Mouse (Mus musculus) cerebellum, adult (tissue): ENCODE measurements around the gene Grin3b.
"Not testable (repeated sequence)": the region's sequence is repeated elsewhere in the genome, so short reads cannot be mapped to it uniquely, and the experiment has no call there.

Experiments
- ATAC-seq: cut with Nextera tagmentation; 2 replicates; pipeline ENCODE4 v1.9.2; 2017; ENCODE audit warnings: mild to moderate bottlenecking, moderate library complexity, mixed read lengths; ENCODE audit not compliant: insufficient number of reproducible peaks, low FRiP score, low TSS enrichment

The Grin3b gene

DNA sequence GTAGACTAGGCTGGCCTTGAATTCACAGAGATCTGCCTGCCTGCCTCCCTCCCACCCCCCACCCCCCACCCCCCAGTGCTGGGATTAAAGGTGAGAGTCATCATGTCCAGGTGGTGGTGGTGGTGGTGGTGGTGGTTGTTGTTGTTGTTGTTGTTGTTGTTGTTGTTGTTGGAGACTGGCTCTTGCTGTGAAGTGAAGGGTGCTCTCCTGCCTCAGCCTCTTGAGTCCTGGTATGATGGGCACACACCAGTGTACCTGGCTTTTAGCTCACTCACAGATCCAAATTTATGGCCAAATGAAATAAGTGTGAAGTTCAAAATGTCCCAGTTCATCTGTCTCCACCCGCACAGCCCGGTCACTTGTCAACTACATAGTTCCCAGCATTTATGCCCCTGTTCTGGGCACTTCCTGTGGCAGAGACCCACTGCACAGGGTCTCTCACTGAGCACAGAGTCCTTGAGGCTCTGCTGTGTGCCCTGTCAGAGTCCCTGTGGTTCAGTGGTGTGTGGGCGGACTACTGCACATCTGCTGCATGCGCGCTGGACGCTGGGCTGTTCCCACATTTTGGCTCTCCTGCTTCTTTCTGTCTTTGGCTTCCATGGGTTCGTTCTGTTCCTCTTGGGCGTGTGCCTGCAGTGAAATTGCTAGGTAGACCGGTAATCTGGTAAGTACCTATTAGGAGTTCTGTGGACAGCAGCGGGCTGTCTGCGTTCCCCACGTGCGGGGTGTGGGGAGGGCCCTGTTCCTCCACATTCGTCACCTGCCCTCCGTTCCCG lies 35.5 kb upstream of the Grin3b start:
- ATAC-seq = no peak

DNA sequence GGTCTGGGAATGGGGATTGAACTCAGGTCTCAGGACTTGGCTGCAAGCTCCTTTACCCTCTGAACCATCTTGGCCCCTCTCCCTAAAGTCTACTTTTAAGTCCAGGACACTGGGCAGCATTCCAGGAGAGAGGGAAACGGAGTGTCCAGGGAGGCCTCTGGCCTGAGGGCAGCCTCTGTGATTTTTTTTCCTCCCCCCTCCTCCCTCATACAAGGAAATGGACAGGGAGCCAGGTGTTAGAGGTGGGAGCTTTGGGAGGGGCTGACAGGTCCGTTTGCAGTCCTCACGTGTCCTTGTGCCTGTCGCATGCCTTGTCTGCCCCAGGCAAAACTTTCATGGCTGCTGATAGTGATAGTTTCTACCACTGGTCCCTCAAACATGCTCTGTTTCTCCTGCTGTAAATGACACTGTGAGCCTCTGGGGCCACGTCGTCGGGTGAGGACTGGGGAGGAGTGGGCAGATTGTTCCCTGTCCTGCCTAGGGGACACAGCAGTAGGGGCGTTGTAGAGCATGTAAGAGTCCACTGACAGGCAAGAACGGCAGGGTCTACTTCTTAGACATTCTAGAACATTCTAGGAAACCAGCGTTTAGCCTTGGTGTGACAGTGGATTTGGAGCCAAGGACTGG lies 34.1 kb upstream of the Grin3b start:
- no peak for ATAC-seq

DNA sequence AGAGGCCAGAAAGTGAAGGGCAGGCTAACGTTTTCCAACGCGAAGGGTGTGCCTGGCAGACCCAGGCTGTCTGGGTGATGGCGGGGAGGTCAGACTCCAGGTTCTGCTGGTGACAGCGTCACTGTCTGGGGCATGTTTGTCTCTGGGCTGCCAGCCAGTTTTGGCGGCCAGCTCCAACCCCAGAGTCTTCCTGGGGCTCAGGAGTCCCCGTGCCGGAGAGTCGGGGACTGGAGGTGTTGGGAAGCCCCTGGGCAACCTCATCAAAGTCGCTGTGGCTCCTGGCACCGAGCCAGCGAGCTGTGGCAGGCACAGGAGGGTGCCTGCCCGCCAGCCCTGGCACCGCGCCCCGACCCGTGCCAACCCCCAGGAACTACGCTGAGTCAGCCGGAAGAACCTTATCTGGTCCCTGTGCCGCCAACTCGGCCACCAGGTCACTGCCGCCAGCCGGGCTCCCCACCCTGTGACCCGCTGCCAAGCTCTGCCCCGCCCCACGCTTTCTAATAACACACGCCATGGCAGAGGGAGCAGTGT lies 33.5 kb upstream of the Grin3b start:
- peak; percentile 29; the same call in 1 of the 2 replicates for ATAC-seq

DNA sequence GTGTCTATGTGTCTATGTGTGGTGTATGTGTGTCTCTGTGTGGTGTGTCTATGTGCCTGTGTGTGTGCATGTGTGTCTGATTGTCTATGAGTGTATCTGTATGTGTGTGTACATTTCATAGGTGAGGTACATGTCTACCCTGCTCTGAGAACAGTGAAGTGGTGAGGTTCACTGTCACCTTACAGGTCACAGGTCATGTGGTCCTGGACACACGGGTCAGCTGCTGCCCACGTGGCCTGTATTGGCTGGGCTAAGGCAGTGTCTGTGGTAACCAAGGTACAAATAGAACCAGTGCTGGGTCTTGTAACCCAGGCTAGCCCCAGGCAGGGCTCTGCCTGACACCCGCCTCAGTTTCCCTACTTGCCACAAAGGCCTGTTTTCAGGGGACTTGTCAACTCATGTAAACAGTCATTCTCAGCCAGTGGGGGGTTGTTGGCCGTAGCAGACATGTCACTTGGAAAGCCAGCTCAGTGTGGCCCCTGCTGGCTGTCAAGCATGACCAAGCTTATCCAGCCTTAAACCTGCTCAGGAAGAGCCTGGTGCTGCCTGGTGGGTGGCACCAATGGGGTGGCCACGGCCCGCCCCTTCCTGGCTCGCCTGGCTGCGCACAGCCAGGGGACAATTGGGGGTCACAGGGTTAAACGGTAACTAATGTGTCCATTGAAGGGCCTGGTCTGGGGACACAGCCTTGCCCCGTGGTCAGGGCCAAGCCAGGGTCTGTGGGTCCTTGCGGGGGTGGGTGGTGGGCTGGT lies 32.6 kb upstream of the Grin3b start:
- no peak for ATAC-seq

DNA sequence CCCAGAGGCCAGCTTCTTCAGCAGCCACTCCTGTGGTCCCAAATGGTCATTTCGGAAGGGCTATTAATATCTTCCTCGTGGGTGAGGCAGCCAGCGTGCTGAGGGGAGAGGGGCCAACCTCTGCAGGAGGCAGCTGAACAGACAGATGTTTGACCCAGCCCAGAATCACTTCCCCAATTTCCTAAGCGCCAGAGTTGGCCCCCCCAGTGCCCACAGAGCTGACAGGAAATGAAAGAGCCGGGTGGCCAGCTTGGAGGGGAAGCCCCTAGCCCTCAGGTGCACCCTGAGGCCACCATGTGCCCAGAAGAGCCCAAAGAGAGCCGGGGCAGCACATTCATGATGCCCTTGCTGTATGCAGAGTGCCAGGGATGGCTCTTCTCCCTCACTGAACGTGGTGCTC lies 29.8 kb upstream of the Grin3b start:
- ATAC-seq = no peak

DNA sequence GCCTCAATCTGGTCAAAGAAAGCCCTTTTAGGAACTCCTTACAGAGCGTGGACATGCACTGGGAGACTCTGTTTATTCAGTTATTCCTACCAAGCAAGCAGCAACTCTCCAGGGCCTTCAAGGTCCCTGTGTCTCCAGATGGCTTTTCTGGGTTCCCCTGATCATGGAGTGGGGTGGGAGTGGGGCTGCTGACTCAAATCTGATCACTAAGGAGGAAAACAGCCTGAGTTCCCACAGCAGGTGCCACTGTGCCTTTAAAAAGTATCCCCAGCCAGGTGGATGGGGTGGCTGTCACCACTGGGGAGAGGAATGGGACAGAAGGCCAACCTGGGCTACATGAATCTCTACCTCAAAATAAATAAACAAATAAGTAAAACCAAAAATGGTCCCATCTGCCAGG lies 27.5 kb upstream of the Grin3b start:
- ATAC-seq = no peak

DNA sequence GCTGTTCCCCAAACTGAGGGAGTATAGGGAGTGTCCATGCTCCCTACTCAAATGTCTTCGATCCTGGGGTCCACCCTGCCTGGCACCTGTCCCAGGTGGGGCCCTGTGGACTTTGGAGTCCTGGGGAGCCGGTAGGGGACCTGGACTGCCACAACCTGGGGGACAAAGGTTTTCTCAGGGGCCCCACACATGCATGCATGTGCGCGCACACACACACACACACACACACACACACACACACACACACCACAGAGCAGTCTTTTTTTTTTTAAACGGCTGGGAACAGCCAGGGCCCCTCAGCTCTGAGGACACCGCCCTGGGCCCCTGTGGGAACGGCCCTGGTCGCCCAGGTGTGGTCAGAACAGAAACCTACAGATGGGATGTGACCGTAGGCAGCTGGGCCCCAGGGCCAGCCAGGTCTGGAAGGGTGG lies 27.0 kb upstream of the Grin3b start:
- ATAC-seq = no peak

DNA sequence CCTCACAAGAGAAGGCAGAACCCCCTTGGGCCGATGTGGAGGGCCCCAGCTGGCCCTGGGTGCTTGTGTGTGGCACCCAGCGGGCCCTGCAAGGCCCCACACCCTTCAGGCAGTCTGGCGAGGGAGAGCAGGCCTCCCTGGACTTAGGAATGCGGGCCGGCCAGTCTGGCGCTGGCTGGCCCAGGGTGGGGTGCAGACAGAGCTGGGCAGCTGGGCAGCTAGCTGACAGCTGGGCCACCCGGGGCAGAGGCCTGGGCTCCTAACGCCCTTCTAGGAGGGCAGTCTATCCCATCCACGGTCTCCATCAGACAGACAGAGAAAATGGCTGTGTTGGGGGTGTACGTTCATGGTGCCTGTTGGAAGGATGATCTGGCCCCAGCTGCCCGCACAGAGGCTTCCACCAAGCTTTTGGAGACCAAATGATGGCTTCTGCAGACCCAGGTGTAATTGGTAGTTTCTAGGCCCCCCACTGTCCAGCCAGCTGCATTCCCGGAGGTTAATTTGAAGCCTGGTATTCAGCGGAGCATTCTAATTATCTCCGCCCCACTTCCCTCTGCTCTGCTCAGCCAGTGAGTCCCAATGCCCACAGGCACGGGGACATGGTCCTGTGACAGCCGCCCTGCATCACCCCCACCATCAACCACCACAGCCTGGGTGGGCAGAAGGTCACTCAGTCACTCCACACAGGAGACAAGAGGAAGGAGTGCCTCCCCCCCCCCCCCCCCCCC lies 24.8 kb upstream of the Grin3b start:
- ATAC-seq = no peak

DNA sequence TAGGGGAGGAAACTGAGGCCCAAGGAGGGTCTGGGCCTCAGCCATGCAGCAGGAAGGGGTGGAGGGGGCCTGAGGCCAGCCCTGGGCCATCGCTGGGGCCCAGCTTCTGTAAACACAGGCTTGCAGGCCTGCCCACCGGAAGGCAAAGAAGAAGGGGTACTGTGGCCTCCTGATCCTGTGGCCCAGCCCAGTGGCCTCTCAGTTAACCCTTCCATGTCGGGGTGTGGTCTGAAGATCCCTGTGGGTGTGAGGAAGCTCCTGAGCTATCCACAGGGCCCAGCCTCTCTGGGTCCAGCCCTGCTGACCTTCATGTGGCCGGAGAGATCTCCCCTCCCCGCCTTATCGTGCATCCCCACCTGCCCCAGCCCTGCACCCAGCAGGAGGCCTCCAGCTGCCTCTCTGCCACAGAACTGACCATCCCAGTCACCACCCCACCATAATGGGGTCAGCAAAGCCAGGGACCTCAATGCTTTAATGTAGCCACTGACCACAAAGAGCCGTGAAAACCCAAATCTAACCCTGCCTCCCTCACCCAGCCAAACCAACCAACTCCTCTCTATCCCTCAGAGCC lies 23.7 kb upstream of the Grin3b start:
- no peak for ATAC-seq

DNA sequence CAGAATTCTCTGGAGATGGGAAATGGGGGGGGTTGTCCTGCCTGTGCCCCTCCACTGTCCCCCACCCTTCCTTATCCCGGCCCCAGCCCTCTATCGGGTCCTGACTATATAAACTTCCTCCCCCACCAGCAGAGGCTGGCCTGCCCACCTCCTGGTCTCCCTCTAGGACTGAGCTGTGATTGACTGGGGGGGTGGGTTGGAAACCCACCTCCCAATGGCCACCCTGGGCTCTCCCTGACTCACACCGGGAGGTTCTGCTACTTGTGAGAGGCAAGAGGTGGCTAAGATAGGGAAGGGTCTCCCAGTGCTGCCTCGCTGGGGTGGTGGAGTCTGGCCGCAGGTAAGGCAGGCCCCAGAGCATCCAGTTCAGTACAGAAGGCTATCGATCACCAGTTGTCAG lies 23.0 kb upstream of the Grin3b start:
- no peak for ATAC-seq

DNA sequence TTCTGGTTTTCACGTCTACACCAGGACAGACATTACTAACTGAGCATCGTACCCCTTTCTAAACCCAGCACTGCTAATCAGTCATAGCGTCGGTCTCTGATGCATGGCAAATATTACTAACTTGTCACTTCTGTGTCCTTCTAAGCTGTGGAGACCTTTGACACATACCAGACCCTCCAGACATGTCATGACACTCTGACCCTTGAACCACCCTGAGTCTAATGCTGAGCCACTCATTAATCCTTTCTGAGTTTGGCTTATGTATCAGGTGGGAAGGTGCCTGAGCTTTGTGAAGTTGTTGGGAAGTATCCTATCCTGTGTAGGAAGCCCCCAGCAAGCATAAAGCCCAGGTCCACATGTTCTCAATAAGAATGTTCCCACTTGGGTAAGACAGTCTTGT lies 20.6 kb upstream of the Grin3b start:
- ATAC-seq = no peak

DNA sequence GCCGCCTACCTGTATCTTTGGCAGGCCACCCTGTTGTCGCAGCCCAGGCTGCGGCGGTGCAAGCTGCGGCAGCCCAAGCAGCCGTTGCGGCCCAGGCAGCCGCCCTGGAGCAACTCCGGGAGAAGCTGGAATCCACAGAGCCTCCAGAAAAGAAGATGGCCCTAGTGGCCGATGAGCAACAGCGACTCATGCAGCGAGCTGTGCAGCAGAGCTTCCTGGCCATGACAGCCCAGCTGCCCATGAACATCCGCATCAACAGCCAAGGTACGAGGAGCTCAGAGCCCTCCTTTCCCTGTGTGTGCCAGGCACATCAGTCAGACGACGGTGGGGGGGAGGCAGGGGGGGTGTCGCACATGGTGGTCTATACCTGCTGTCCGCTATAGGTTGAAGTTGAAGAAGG lies 19.9 kb upstream of the Grin3b start:
- no peak for ATAC-seq

DNA sequence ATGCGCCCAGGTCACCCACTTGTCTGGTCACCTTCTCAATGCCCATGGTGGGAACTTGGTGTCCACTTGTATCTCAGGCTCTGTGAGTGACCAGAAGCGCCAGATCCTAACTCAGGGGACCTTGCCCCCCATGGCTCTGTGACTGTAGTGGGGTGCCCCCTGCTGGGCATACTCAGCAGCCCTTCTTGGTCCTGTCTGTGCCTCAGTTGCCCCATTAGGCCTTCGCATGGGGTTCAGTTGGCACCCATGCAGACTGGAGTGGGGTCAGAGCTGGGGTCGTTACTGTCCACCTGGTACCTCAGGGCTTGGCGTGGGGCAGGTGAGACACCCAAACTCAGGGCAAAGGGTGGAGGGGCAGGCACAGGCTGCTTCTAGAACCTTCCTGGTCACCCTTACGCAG lies 16.6 kb upstream of the Grin3b start:
- ATAC-seq = no peak

DNA sequence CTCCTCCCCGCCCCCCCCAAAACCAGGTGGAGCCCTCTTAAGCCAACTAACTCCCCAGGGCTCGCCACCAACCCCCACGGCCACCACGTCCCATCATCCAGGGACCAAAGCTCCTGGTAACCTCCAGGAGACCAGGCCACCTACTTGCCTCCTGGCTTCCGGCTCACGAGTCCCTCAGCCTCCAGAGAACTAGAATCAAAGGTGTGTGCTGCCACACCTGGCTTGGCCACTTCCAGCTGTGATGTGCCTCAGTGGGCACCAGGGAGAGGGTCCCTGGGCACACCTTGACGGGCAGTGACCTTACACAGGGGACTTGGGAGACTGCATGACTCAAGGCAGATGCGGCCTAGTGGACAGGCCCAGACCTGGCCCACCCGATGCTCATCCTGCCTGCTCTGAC lies 14.8 kb upstream of the Grin3b start:
- ATAC-seq = no peak

DNA sequence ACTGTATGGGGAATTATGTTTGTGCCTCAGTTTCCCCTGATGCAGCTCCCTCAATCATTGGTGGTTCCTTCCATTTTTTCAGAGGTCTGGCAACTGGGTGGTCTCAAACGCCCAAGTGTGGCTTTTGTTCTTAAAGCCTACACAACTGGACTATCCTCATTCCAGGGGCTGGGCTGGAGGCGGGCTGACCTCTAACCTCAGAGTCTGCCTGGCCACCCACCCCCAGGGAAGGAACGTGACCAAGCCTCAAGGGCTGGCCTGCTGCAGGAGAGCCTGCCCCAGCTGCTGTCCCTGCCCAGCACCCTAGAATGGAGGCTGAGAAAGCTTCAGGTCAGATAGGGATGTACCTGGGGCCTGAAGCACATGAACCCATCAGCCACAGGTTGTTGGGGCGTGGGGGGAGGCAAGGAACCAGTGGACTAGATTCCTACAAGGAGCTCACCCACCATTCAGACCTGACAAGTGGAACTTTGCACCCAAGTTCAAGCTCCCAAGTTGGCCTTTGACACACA lies 13.8 kb upstream of the Grin3b start:
- ATAC-seq = no peak

DNA sequence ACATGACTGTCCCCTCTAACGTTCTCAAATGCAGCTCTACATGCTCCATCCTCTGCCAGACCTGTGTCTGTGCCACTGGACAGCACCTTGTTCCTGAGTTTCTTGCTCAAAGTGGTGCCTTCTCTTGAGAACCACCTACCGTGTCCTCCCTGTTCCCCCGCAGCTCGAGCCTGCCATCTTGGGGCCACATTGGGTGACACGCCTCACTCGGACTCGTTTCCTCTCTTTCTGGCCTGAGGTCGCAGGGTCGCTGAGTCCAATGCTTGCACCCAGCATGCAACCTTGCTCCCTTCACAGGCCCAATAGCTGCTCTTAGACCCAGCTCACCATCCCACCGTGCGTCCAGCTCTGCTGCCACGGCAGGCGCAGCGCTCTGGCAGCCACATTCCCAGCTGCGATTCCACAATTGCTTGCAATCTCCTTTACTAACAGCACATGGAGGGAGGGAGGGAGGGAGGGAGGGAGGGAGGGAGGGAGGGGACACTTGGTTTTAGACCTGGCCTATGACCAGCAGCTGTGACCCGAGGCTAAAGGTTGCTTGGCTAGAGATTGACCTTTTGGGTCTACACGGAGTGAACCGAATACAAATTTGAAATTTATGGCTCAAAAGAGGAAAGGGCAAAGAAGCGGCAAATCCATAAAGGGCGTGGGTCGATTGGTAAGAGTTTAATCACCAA lies 12.2 kb upstream of the Grin3b start:
- no peak for ATAC-seq

DNA sequence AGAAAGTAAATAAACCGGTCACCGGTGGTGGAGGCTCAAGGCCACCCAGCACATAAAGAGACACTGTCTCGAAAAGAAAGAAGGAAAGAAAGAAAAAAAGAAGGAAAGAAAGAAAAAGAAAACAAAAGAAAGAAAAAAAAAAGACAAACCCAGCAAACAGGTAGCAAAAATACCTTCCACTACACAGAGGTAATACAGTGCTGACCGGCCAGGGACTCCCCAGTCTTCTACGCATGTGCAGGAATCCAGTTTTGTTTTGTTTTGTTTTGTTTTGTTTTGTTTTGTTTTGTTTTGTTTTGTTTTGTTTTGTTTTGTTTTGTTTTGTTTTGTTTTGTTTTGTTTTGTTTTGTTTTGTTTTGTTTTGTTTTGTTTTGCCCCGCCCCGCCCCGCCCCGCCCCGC lies 11.1 kb upstream of the Grin3b start:
- ATAC-seq = not testable (repeated sequence)

DNA sequence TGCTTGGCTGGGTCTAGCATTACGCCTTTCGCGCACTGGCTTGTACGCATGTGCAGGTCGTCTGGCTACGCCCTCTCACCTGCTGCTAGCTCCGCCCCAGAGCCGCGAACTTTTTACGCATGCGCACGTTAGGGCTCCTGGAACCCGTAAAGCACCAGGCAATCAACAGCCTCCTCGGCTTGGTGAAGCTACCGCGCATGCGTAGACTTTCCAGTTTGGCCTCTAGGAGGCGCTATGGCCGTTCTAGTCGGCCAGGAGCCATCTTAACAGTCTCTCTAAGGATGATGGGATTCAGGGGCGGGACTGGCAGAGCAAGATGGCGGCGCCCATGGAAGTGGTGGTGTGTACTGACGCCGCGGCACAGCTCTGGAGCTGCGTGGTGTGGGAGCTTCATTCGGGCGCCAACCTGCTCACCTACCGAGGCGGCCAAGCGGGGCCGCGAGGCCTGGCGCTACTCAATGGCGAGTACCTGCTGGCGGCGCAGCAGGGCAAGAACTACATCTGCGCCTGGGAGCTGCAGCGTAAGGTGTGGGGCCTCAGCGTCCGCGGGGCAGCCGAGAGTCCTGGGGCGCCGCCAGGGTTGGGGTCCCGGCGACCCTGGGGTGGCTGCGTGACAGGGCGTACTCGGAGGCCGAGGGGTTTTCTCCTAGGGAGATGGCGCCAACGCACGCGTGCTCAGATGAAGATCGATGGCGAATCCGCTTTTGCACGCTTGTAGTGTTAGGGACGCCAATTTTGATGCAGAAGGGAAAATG lies 10.5 kb upstream of the Grin3b start, which contains the start of gene Wdr18:
TSS of gene Wdr18 (plus strand) at position 306 of the 755 bp plus-strand sequence.
- peak; percentile 87 for ATAC-seq
